Mouse (Mus musculus) neutrophil, adult 5-6 weeks (primary cell): ENCODE data around the gene Pnck. TPM values are rescaled to one million over a fixed set of nuclear protein-coding genes. Genes with fewer than 3 reads are reported as not detected.
A peak's percentile ranks its signal among the peaks of the same experiment; 100 is the strongest.

Experiments used
- ATAC-seq: fragments of 151-379, 151-347 bp; 2 replicates; pipeline ENCODE4 v1.8.0; 2017; ENCODE audit warnings: mild to moderate bottlenecking, moderate TSS enrichment; ENCODE audit not compliant: insufficient number of reproducible peaks, poor library complexity, low FRiP score, severe bottlenecking; ENCODE audit errors: extremely low read depth
- total RNA-seq: library from RNA; stranded (forward); fragments of 200-1000 nt; gene quantifications from 2 replicates; pipeline ENCODE4 v1.2.3, GENCODE M21; 2017

Pnck gene
- not detected in 2 replicates for total RNA-seq

- no peak for ATAC-seq
Measured at GRCm38 (mm10) chrX:73659575-73660283, at the start of gene Pnck. Gene Pnck, minus strand, starts transcription at chrX:73660117.

- no peak for ATAC-seq
Measured at GRCm38 (mm10) chrX:73700472-73700871, 40.6 kb upstream of the Pnck start.

GRCm38 (mm10) chrX:73690917-73691629 is 31.2 kb upstream of the Pnck start:
- peak; percentile 61; the same call in 1 of the 2 replicates for ATAC-seq

- no peak for ATAC-seq
Measured at GRCm38 (mm10) chrX:73685629-73686028, 25.7 kb upstream of the Pnck start.

GRCm38 (mm10) chrX:73684978-73685377 is 25.1 kb upstream of the Pnck start:
- no peak for ATAC-seq

- no peak for ATAC-seq
Measured at GRCm38 (mm10) chrX:73684156-73684555, 24.2 kb upstream of the Pnck start.

GRCm38 (mm10) chrX:73676668-73677067 is 16.8 kb upstream of the Pnck start:
- ATAC-seq = no peak

GRCm38 (mm10) chrX:73675231-73675630 is 15.3 kb upstream of the Pnck start:
- no peak for ATAC-seq

- no peak for ATAC-seq
Measured at GRCm38 (mm10) chrX:73673968-73674661, 14.2 kb upstream of the Pnck start.

GRCm38 (mm10) chrX:73673619-73673967 is 13.7 kb upstream of the Pnck start:
- no peak for ATAC-seq

GRCm38 (mm10) chrX:73672879-73673618 is 13.1 kb upstream of the Pnck start, which contains the start of gene Slc6a8:
Gene Slc6a8, plus strand, starts transcription at chrX:73673150.
- ATAC-seq = no peak

GRCm38 (mm10) chrX:73672031-73672431 is 12.1 kb upstream of the Pnck start:
- ATAC-seq = peak; percentile 74; the same call in 1 of the 2 replicates

GRCm38 (mm10) chrX:73663143-73663542 is 3.2 kb upstream of the Pnck start:
- no peak for ATAC-seq

GRCm38 (mm10) chrX:73660284-73660665 is 358 bp upstream of the Pnck start:
- ATAC-seq = no peak

- no peak for ATAC-seq
Measured at GRCm38 (mm10) chrX:73658936-73659574, 862 bp downstream of the Pnck start.

GRCm38 (mm10) chrX:73658391-73658790 is 1.5 kb downstream of the Pnck start:
- no peak for ATAC-seq

- ATAC-seq = peak; percentile 36; the same call in 1 of the 2 replicates
Measured at GRCm38 (mm10) chrX:73655529-73655928, 4.4 kb downstream of the Pnck start.

- ATAC-seq = peak; percentile 88
Measured at GRCm38 (mm10) chrX:73654177-73654576, 5.7 kb downstream of the Pnck start.

- no peak for ATAC-seq
Measured at GRCm38 (mm10) chrX:73653392-73653791, 6.5 kb downstream of the Pnck start.
